Mouse (Mus musculus) bone marrow macrophage, adult 2 months (primary cell): ENCODE data around the gene Gstm3.

Experiments used
- CTCF ChIP-seq: IDR thresholded peaks from 2 replicates; pipeline ENCODE4 v1.5.1; 2012; ENCODE audit warnings: low read depth, mild to moderate bottlenecking, low read length, moderate library complexity
- POLR2A ChIP-seq: IDR thresholded peaks from 2 replicates; pipeline ENCODE4 v1.6.1; 2012; ENCODE audit warnings: mild to moderate bottlenecking, low read depth, low read length, borderline replicate concordance

GRCm38 (mm10) chr3:107982726-107983125, 13.6 kb upstream of the Gstm3 start:
- TF ChIP-seq CTCF (no peak), POLR2A (no peak)
